Mouse (Mus musculus) midbrain, embryonic 11.5 days (tissue): ENCODE measurements at regions not wholly inside any gene's neighbourhood (a gene's known extent, or its start where the extent isn't known, plus 50 kb on each side); places are given as distances from the start of the nearest gene placed in this dataset.

Experiments
- ATAC-seq: fragments of 200-750 bp; cut with Nextera tagmentation; 2 replicates; pipeline ENCODE4 v1.8.0; 2017; ENCODE audit warnings: moderate TSS enrichment, moderate library complexity; ENCODE audit not compliant: low FRiP score
- DNase-seq: peaks from one replicate; pipeline ENCODE4 v3.0.0; 2015; ENCODE audit warnings: low spot score; ENCODE audit errors: missing footprints
- H3K27ac ChIP-seq: fragments of 300-500 bp; sonication (generic); 2 replicates; pipeline ENCODE4 v1.5.1; 2014; ENCODE audit warnings: low read depth, low read length
- H3K27me3 ChIP-seq: fragments of 300-500 bp; sonication (generic); 2 replicates; pipeline ENCODE4 v1.6.1; 2014; ENCODE audit warnings: mild to moderate bottlenecking, low read length, moderate library complexity, mixed read lengths; ENCODE audit not compliant: control insufficient read depth, insufficient read depth
- H3K36me3 ChIP-seq: fragments of 300-500 bp; sonication (generic); 2 replicates; pipeline ENCODE4 v1.6.1; 2014; ENCODE audit warnings: mild to moderate bottlenecking, low read length, moderate library complexity, mixed read lengths; ENCODE audit not compliant: control insufficient read depth, insufficient read depth
- H3K4me1 ChIP-seq: fragments of 300-500 bp; sonication (generic); 2 replicates; pipeline ENCODE4 v1.6.1; 2014; ENCODE audit warnings: low read length; ENCODE audit not compliant: control insufficient read depth, insufficient read depth
- H3K4me2 ChIP-seq: fragments of 300-500 bp; sonication (generic); 2 replicates; pipeline ENCODE4 v1.6.1; 2014; ENCODE audit warnings: mild to moderate bottlenecking, moderate library complexity
- H3K4me3 ChIP-seq: fragments of 300-500 bp; sonication (generic); 2 replicates; pipeline ENCODE4 v1.5.1; 2014; ENCODE audit warnings: low read depth, low read length
- H3K9ac ChIP-seq: fragments of 300-500 bp; sonication (generic); 2 replicates; pipeline ENCODE4 v1.6.1; 2014; ENCODE audit warnings: low read length
- H3K9me3 ChIP-seq: fragments of 300-500 bp; sonication (generic); 2 replicates; pipeline ENCODE4 v1.6.1; 2016; ENCODE audit warnings: low read length; ENCODE audit not compliant: control insufficient read depth
- WGBS: fragments of 180-500 bp; shearing (Covaris S2); extraction: QIAGEN DNeasy Blood & Tissue Kit; methylation state at CpG from one replicate; pipeline ENCODE4 v1.1.7; 2014; 5-methylcytosine and 5-hydroxymethylcytosine counted together

DNA sequence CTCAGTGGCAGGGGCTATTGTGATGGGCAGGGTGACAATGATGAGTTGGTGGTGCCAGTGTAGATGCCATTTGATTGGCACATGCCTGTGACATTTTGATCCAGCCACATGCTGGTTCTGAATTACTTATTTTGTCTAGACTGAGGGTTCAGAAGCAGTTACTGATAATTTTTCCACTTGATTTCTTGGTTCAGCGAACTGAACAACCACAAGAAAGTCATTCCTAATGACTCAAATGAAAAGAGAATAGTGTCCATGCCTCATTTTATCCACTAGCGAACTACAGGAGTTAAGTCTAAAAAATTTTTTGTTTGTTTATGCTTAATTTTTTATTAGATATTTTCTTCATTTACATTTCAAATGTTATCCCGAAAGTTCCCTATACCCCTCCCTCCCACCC lies 244.6 kb upstream of the Fam98a start:
- ATAC-seq, result no peak
- no peak overlapping the region for H3K4me2 ChIP-seq
- no peaks in the 10 kb centered on the region for H3K27me3 ChIP-seq
- 87% methylated on average over 3 of the region's 3 CpGs for WGBS
- no peaks in the 10 kb centered on the region for H3K9me3 ChIP-seq
- no peak for DNase-seq
- no peak overlapping the region for H3K9ac ChIP-seq
- no peaks in the 10 kb centered on the region for H3K36me3 ChIP-seq
- H3K27ac ChIP-seq, result no peak overlapping the region
- H3K4me3 ChIP-seq, result no peak overlapping the region
- no peaks in the 10 kb centered on the region for H3K4me1 ChIP-seq

DNA sequence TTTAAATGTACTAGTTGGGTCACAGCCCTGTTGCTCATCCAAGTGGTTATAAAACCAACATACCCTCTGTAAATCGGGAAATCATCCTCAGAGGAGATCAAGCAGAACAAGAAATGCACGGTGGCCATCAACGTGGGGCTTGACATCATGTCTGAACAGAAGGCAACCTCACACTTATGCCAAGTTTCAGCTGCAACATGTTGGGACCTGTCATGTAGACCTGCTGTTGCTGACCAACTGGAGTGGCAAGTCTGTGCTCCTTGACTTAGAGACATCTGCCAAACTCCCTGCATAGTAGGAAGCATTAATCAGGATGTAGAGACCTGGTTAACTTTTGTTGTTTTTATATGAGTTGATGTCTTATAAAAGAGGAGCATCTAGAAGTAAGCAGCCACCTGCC lies 244.0 kb upstream of the Fam98a start:
- no peak overlapping the region for H3K4me3 ChIP-seq
- no peak overlapping the region for H3K27ac ChIP-seq
- H3K9ac ChIP-seq, result no peak overlapping the region
- DNase-seq, result no peak
- H3K4me1 ChIP-seq, result no peaks in the 10 kb centered on the region
- no peak for ATAC-seq
- WGBS, result 97% methylated on average over 3 of the region's 3 CpGs
- no peaks in the 10 kb centered on the region for H3K9me3 ChIP-seq
- no peaks in the 10 kb centered on the region for H3K27me3 ChIP-seq
- H3K36me3 ChIP-seq, result no peaks in the 10 kb centered on the region
- no peak overlapping the region for H3K4me2 ChIP-seq

DNA sequence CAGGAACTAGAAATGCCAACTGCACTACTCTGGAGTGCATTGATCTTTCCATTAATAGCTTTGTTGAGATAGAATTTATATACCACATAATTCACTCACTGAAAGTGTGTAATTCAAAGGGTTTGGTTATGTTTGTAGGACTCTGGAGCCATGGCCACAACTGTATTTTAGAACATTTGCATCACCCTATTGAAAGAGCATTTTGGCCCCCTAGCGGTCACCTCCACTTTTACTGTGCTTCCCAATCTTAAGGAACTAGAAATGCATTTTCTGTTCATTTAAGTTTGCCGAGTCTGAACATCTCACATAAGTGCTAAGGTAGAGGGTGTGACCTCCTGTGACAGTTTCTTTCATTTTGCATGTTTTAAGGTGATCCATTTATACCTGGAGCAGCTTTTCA lies 228.0 kb upstream of the Fam98a start:
- no peak overlapping the region for H3K9ac ChIP-seq
- H3K36me3 ChIP-seq, result no peaks in the 10 kb centered on the region
- ATAC-seq (no peak), DNase-seq (no peak)
- H3K4me2 ChIP-seq, result no peak overlapping the region
- H3K27ac ChIP-seq, result no peak overlapping the region
- no peak overlapping the region for H3K4me3 ChIP-seq
- no peaks in the 10 kb centered on the region for H3K4me1 ChIP-seq
- H3K27me3 ChIP-seq, result no peaks in the 10 kb centered on the region
- 46% methylated on average over 2 of the region's 2 CpGs for WGBS
- H3K9me3 ChIP-seq, result no peaks in the 10 kb centered on the region

DNA sequence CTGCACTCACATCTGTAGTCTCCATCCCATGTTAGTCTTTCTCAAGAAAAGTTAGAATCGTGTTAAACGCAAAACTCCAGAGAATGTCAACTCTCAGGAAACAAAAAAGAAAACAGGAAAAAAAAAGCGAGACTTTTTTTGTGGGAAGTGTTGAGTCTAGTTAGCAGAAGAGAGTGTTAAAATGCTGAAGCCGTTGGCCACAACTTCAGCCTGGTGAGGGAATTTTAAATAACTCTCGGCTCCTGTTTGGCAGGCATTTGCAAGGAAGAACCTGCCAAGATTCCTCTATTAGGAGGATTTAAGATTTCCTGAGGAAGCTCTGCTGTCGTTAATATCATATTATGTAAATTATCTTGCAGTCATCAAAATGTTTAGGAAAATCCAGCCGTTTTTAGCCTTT lies 224.9 kb upstream of the Fam98a start:
- no peak overlapping the region for H3K4me2 ChIP-seq
- WGBS, result 84% methylated on average over 7 of the region's 7 CpGs
- no peak overlapping the region for H3K9ac ChIP-seq
- H3K36me3 ChIP-seq, result no peaks in the 10 kb centered on the region
- no peaks in the 10 kb centered on the region for H3K27me3 ChIP-seq
- DNase-seq (no peak), ATAC-seq (no peak)
- H3K9me3 ChIP-seq, result no peaks in the 10 kb centered on the region
- no peak overlapping the region for H3K4me3 ChIP-seq
- no peak overlapping the region for H3K27ac ChIP-seq
- H3K4me1 ChIP-seq, result no peaks in the 10 kb centered on the region

DNA sequence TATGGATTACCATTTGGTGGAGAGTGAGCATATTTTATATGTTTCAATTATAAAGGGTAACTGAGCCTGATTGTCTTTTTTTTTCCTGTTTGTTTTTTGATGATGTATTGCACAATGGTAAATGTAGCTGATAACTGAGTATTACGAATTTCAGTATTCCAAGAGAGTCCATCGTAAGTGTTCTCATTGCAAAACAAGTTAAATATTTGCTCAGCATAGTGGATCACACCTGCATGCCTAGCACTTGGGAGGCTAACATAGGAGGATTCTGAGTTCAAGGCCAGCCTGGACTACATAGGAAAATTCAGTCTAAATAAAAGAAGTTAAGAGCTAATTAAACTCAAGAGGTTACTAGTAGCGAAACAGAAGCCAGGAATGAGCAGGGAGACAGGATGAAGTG lies 223.8 kb upstream of the Fam98a start:
- H3K9ac ChIP-seq, result no peak overlapping the region
- DNase-seq (no peak), ATAC-seq (no peak)
- H3K27me3 ChIP-seq, result no peaks in the 10 kb centered on the region
- no peak overlapping the region for H3K27ac ChIP-seq
- H3K36me3 ChIP-seq, result no peaks in the 10 kb centered on the region
- WGBS, result 85% methylated on average over 3 of the region's 3 CpGs
- H3K9me3 ChIP-seq, result no peaks in the 10 kb centered on the region
- H3K4me3 ChIP-seq, result no peak overlapping the region
- H3K4me1 ChIP-seq, result no peaks in the 10 kb centered on the region
- no peak overlapping the region for H3K4me2 ChIP-seq

DNA sequence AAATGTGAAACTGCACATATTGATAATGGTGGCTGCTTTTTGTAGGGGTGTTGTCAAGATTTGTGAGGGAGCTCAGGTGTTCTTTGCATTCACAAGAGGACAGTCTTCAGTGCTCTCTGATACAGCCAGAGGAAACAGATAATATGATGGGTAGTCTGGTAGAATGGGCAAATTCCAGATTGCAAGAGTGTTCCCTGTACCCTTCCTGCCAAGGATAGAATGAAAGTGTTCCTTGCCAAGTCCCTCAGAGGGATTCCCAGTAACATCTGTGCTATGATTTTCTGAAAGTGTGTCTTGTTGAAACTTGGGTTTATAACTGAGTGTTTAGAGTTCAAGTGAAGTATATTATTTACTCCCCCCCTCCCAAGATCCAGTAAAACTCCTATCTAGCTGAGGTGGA lies 221.1 kb upstream of the Fam98a start:
- no peaks in the 10 kb centered on the region for H3K9me3 ChIP-seq
- H3K4me2 ChIP-seq, result no peak overlapping the region
- no peaks in the 10 kb centered on the region for H3K27me3 ChIP-seq
- no peak overlapping the region for H3K9ac ChIP-seq
- H3K27ac ChIP-seq, result no peak overlapping the region
- ATAC-seq (no peak), DNase-seq (no peak)
- no peaks in the 10 kb centered on the region for H3K36me3 ChIP-seq
- no peak overlapping the region for H3K4me3 ChIP-seq
- no peaks in the 10 kb centered on the region for H3K4me1 ChIP-seq

DNA sequence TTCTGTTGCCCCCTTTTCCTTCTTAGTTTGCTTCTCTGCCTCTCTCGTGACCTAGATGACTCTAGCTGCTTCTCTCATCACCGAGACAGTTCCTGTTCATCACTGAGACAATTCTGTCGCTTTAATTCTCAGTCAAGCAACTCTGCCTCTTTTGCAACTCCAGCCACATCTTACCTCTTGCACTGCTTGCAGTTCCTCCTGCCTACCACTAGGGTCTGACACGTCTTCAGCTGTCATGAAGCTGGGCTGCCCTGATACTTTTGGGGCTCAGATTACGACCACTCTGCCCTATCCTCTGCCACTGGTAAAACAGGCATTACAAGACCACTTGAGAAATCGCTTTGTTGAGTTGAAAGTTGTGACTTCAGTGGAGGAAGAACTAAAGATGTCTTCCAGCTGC lies 216.9 kb upstream of the Fam98a start:
- Histone ChIP-seq H3K4me1 (no peaks in the 10 kb centered on the region), H3K4me2 (no peak overlapping the region), H3K27ac (no peak overlapping the region), H3K9ac (no peak overlapping the region), H3K36me3 (no peaks in the 10 kb centered on the region), H3K4me3 (no peak overlapping the region), H3K9me3 (no peaks in the 10 kb centered on the region), H3K27me3 (no peaks in the 10 kb centered on the region)
- 87% methylated on average over 6 of the region's 6 CpGs for WGBS
- no peak for ATAC-seq
- DNase-seq, result no peak

DNA sequence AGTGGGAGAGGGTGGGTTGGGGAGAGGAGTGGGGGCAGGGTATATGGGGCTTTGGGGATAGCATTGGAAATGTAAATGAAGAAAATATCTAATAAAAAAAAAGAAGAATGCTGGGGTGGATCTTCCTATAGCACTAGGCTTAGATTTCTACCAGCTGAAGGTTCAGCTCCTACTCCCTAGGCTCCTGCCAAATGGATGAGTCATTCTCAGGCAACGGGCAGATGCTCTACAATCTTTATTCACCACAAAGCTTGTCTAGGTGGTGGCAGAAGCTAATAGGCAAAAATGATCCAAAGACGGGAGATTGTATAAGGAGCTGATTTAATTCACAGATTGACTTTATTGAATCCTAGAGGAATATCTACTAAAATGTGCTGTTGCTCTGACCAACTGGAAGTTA lies 211.6 kb upstream of the Fam98a start:
- no peaks in the 10 kb centered on the region for H3K27me3 ChIP-seq
- H3K36me3 ChIP-seq, result no peaks in the 10 kb centered on the region
- ATAC-seq, result no peak
- H3K4me1 ChIP-seq, result no peaks in the 10 kb centered on the region
- no peaks in the 10 kb centered on the region for H3K9me3 ChIP-seq
- no peak overlapping the region for H3K9ac ChIP-seq
- H3K4me2 ChIP-seq, result no peak overlapping the region
- no peak overlapping the region for H3K27ac ChIP-seq
- H3K4me3 ChIP-seq, result no peak overlapping the region
- no peak for DNase-seq
- 82% methylated on average over 2 of the region's 2 CpGs for WGBS

DNA sequence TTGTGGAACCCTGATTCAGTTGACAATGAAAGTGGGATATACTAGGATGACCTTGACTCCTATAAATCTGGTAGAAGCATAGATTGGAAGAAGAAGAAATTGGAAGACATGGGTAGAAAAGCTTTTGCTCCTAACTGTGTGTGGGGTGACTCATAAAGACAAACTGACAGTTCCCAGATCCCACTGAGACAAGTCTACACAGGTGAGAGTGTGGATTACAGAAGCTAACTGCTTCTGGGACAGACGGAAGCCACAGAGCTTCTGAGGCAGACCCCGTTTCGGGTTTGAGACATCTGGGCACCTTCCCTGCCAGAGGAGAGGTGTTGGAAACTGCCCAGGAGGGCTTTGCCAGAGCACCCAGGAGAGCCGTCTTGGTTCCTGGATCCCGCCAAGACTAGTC lies 204.7 kb upstream of the Fam98a start:
- Histone ChIP-seq H3K4me2 (no peak overlapping the region), H3K36me3 (no peaks in the 10 kb centered on the region), H3K4me3 (no peak overlapping the region), H3K27ac (no peak overlapping the region), H3K9me3 (no peaks in the 10 kb centered on the region), H3K9ac (no peak overlapping the region), H3K4me1 (no peaks in the 10 kb centered on the region), H3K27me3 (no peaks in the 10 kb centered on the region)
- WGBS, result 91% methylated on average over 5 of the region's 5 CpGs
- ATAC-seq (no peak), DNase-seq (no peak)

DNA sequence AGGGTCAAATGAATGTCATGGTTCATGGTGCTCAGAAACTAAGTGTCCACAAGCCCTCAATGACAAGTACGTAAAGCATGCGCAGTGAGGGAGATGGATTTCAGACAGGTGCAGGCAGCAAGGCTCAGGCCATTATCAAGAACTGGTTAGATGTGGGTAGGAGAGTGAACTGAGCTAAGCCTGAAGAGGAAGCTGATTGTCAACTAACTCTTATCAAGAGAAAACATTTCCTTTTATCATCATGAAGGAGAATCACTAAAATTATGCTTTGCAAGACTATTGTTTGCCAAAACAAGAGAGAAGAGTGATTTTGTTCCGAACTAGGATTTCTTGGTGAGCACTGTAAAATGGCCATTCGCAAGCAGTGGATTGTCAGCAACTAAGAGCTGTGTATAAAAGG lies 164.7 kb upstream of the Fam98a start:
- Histone ChIP-seq H3K4me3 (no peak overlapping the region), H3K4me1 (no peaks in the 10 kb centered on the region), H3K27me3 (no peaks in the 10 kb centered on the region), H3K9me3 (no peaks in the 10 kb centered on the region), H3K27ac (no peak overlapping the region), H3K9ac (no peak overlapping the region), H3K36me3 (no peaks in the 10 kb centered on the region), H3K4me2 (no peak overlapping the region)
- DNase-seq (no peak), ATAC-seq (no peak)
- WGBS, result 94% methylated on average over 4 of the region's 4 CpGs
